Mouse (Mus musculus) Patski (cell line): ENCODE data around the gene Cfdp1. TPM values are rescaled to one million over a fixed set of nuclear protein-coding genes. Genes with fewer than 3 reads are reported as not detected.

Experiments
- ATAC-seq: fragments of 100-300 bp; one replicate; pipeline ENCODE4 v1.8.0; 2021
- CTCF ChIA-PET: fragments of 350-600 bp; sonication (Branson Sonifier 250); formaldehyde crosslinking; loops from one replicate; lab custom pipeline; 2022; ENCODE audit warnings: inconsistent platforms; lab: Charles Lee
- POLR2A ChIA-PET: fragments of 350-600 bp; sonication (Branson Sonifier 250); formaldehyde crosslinking; loops from one replicate; lab custom pipeline; 2022; ENCODE audit warnings: antibody characterized with exemption, inconsistent platforms; lab: Charles Lee
- DNase-seq: peaks from one replicate; pipeline ENCODE4 v3.0.0-alpha.2; 2011; ENCODE audit warnings: low read depth, low spot score
- H3K27me3 ChIP-seq: fragments of 371-371 bp; one replicate; pipeline ENCODE4 v1.5.1; 2021
- CTCF ChIP-seq: fragments of 100-300 bp; IDR thresholded peaks from one replicate; pipeline ENCODE4 v1.5.1; 2021
- in situ Hi-C: fragments of 300-500 bp; cut with MboI; formaldehyde crosslinking; loops from 3 replicates; pipeline ENCODE4 v1.11.1; 2018; ENCODE audit warnings: low pct_unique_long_range_greater_than_20kb, mixed read lengths
- polyA plus RNA-seq: library from polyadenylated mRNA; unstranded; gene quantifications from one replicate; pipeline ENCODE4 v1.2.3, GENCODE M21; 2021

Gene Cfdp1
- polyA plus RNA-seq, 1 experiment from 2014 or later = 179 TPM

- DNase-seq = no peak
- POLR2A ChIA-PET = interaction anchor here (0.5 to 10.1 kb wide), 3 partner anchors 11 to 48 kb away, joined by 3 to 99 read pairs (median 3); no protein-coding TSS in a partner anchor
- H3K27me3 ChIP-seq = no peaks in the 10 kb centered on the region
- CTCF ChIA-PET = interaction anchor here (1.1 to 2.6 kb wide), 2 partner anchors 11 to 35 kb away, joined by 3 to 5 read pairs; no protein-coding TSS in a partner anchor
- ATAC-seq = no peak
- in situ Hi-C loops = loop anchor here (25.0 kb wide), 1 partner anchor 956 kb away; no protein-coding TSS in a partner anchor
- no peak for TF ChIP-seq CTCF
These were observed 110.8 kb downstream of the Cfdp1 start for GRCm38 (mm10) chr8:111743101-111743791.

- POLR2A ChIA-PET = interaction anchor here (0.5 to 10.1 kb wide), 3 partner anchors 10 to 48 kb away, joined by 3 to 99 read pairs (median 3); no protein-coding TSS in a partner anchor
- ATAC-seq (no peak), DNase-seq (no peak)
- TF ChIP-seq CTCF = no peak
- CTCF ChIA-PET = interaction anchor here (1.1 to 2.6 kb wide), 2 partner anchors 24 to 34 kb away, joined by 3 to 5 read pairs; no protein-coding TSS in a partner anchor
- in situ Hi-C loops = loop anchor here (25.0 kb wide), 1 partner anchor 955 kb away; no protein-coding TSS in a partner anchor
- H3K27me3 ChIP-seq = no peaks in the 10 kb centered on the region
These were observed 111.6 kb downstream of the Cfdp1 start for GRCm38 (mm10) chr8:111742261-111743037.

DNA sequence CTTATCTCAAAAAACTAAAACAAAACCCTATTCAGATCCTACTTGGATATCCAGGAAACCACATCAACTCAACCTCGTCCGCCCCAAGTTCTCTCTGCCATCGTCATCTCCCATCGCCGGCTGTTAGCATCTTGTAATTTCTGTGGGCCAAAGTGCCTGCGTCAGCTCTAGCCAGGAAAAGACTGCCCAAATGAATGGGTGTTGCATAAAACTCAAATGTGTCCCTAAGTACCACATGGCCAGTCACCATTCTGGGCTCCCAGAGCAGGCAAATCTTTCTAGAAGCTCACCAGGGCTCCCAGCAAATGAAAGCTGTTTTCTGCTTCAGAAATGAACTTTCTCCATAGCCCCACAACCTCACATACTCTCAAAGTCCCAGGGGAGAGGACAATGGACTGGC, 112.5 kb downstream of the Cfdp1 start:
- CTCF ChIA-PET = interaction anchor here (1.1 to 2.6 kb wide), 2 partner anchors 23 to 33 kb away, joined by 3 to 5 read pairs; no protein-coding TSS in a partner anchor
- TF ChIP-seq CTCF = no peak
- H3K27me3 ChIP-seq = no peaks in the 10 kb centered on the region
- POLR2A ChIA-PET = interaction anchor here (10.1 kb wide), 1 partner anchor 9 kb away, joined by 99 read pairs; no protein-coding TSS in a partner anchor
- no peak for ATAC-seq
- no peak for DNase-seq
- in situ Hi-C loops = loop anchor here (25.0 kb wide), 1 partner anchor 954 kb away; no protein-coding TSS in a partner anchor

DNA sequence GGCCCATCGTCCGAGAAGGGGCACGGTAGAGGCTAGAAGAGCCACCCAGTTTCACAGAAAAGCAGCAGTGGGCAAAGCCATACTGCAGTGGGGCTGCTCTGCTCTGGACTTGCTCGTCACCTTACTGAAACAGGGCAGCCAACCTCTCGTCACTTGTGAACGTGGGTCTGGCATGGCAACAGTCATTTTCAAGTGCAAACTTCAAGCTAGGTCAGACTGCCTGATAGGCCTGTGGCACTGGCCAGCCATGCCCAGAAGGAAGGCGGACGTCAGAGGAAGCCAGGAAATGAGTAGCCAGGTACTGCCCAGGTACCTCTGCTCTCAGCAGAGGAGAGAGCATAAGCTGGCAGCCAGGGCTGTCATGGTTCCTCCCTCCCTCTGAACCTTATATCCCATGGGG, 113.1 kb downstream of the Cfdp1 start:
- in situ Hi-C loops = loop anchor here (25.0 kb wide), 1 partner anchor 954 kb away; no protein-coding TSS in a partner anchor

GRCm38 (mm10) chr8:111740301-111740711, 113.8 kb downstream of the Cfdp1 start:
- in situ Hi-C loops = loop anchor here (25.0 kb wide), 1 partner anchor 953 kb away; no protein-coding TSS in a partner anchor
- DNase-seq (no peak), ATAC-seq (no peak)
- no peaks in the 10 kb centered on the region for H3K27me3 ChIP-seq
- CTCF ChIA-PET = interaction anchor here (2.3 kb wide), 1 partner anchor 11 kb away, joined by 9 read pairs; no protein-coding TSS in a partner anchor
- no peak for TF ChIP-seq CTCF
- POLR2A ChIA-PET = interaction anchor here (10.1 kb wide), 1 partner anchor 8 kb away, joined by 99 read pairs; no protein-coding TSS in a partner anchor

More for the DNA sequence above, 113.1 kb downstream of the Cfdp1 start:
- ChIA-PET CTCF (interaction anchor here (1.1 to 2.6 kb wide), 2 partner anchors 22 to 32 kb away, joined by 3 to 5 read pairs; no protein-coding TSS in a partner anchor), POLR2A (interaction anchor here (10.1 kb wide), 1 partner anchor 8 kb away, joined by 99 read pairs; no protein-coding TSS in a partner anchor)
- H3K27me3 ChIP-seq = no peaks in the 10 kb centered on the region
- no peak for TF ChIP-seq CTCF
- no peak for ATAC-seq
- no peak for DNase-seq

- POLR2A ChIA-PET = interaction anchor here (10.1 kb wide), 1 partner anchor 7 kb away, joined by 99 read pairs; no protein-coding TSS in a partner anchor
- in situ Hi-C loops = loop anchor here (5.0 to 25.0 kb wide), 2 partner anchors 62 to 952 kb away; no protein-coding TSS in a partner anchor
- no peak for ATAC-seq
- DNase-seq = no peak
- TF ChIP-seq CTCF = no peak
- CTCF ChIA-PET = interaction anchor here (2.0 to 2.3 kb wide), 2 partner anchors 10 to 24 kb away, joined by 5 to 9 read pairs; no protein-coding TSS in a partner anchor
- H3K27me3 ChIP-seq = no peaks in the 10 kb centered on the region
These were observed 114.5 kb downstream of the Cfdp1 start for GRCm38 (mm10) chr8:111739604-111740003.

GRCm38 (mm10) chr8:111738867-111739266, 115.2 kb downstream of the Cfdp1 start:
- CTCF ChIA-PET = interaction anchor here (2.0 to 2.3 kb wide), 2 partner anchors 9 to 23 kb away, joined by 5 to 9 read pairs; no protein-coding TSS in a partner anchor
- POLR2A ChIA-PET = interaction anchor here (0.7 to 10.1 kb wide), 2 partner anchors 6 to 74 kb away, joined by 3 to 99 read pairs; no protein-coding TSS in a partner anchor
- ATAC-seq (no peak), DNase-seq (no peak)
- in situ Hi-C loops = loop anchor here (5.0 to 25.0 kb wide), 2 partner anchors 62 to 952 kb away; no protein-coding TSS in a partner anchor
- H3K27me3 ChIP-seq = no peaks in the 10 kb centered on the region
- TF ChIP-seq CTCF = no peak

GRCm38 (mm10) chr8:111736321-111736720, 117.8 kb downstream of the Cfdp1 start:
- POLR2A ChIA-PET = interaction anchor here (0.6 to 8.6 kb wide), 2 partner anchors 7 to 15 kb away, joined by 3 to 99 read pairs; partner anchors contain the start of gene Bcar1
- no peak for DNase-seq

GRCm38 (mm10) chr8:111735791-111736190, 118.3 kb downstream of the Cfdp1 start:
- in situ Hi-C loops = loop anchor here (5.0 to 25.0 kb wide), 2 partner anchors 58 to 948 kb away; no protein-coding TSS in a partner anchor
- ChIA-PET POLR2A (interaction anchor here (8.6 kb wide), 1 partner anchor 7 kb away, joined by 99 read pairs; the partner anchor contains the start of gene Bcar1), CTCF (interaction anchor here (1.3 to 5.6 kb wide), 5 partner anchors 10 to 43 kb away, joined by 6 to 31 read pairs (median 8); no protein-coding TSS in a partner anchor)
- no peak for DNase-seq
- H3K27me3 ChIP-seq = no peaks in the 10 kb centered on the region
- no peak for ATAC-seq
- no peak for TF ChIP-seq CTCF

More at GRCm38 (mm10) chr8:111736321-111736720, 117.8 kb downstream of the Cfdp1 start:
- CTCF ChIA-PET = interaction anchor here (1.4 to 5.6 kb wide), 5 partner anchors 9 to 88 kb away, joined by 3 to 31 read pairs (median 8); no protein-coding TSS in a partner anchor
- in situ Hi-C loops = loop anchor here (5.0 to 25.0 kb wide), 2 partner anchors 59 to 949 kb away; no protein-coding TSS in a partner anchor
- no peak for TF ChIP-seq CTCF
- ATAC-seq = no peak
- H3K27me3 ChIP-seq = no peaks in the 10 kb centered on the region
